27 mouse cellular contexts compared by ENCODE assay signal in the genomic region with DNA sequence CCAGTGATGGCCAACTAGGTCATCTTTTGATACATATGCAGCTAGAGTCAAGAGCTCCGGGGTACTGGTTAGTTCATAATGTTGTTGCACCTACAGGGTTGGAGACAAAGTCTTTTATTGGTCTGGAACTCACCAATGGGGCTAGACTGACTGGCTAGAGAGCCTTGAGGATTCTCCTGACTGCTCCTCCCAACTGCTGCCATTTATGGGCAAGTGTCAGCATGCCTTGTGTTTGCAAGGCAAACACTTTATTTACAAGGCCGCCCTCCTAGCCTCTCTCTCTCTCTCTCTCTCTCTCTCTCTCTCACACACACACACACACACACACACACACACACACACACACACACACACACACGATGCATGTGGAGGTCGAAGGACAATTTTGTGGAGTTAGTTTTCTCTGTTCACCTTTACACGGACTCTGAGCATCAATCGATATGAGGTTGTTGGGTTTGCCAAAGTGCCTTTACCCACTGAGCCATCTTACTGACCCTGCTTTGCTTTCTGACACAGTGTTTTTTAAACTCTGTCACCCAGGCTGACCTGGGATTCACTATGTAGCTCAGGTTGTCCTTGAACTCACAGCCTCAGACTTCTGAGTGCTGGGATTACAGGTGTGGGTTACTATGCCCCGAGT. TPM values are rescaled to one million over a fixed set of nuclear protein-coding genes. Genes with fewer than 3 reads are reported as not detected.
DNase-seq lines count a peak whose midpoint lies in the region; ATAC-seq and TF ChIP-seq lines count a peak whose summit lies in the region.
"Had no signal": no experiment of that assay in that cellular context is flagged by ENCODE, and none has a peak within 500 bp of the region (broad histone marks: within the 10 kb centered on the region; RNA-seq: fewer than 3 reads in every experiment).

No protein-coding gene starts in this region.

- H3K36me3 ChIP-seq in hindbrain, embryonic 14.5 days (replicated peaks; ENCODE audit: control insufficient read depth, insufficient read depth) = no peaks in the 10 kb centered on the region
- no peaks in the 10 kb centered on the region for H3K36me3 ChIP-seq in hindbrain, postnatal 0 days (ENCODE audit: insufficient read depth, low read length)
- no peaks in the 10 kb centered on the region for H3K36me3 ChIP-seq in lung, embryonic 16.5 days (ENCODE audit: control insufficient read depth, insufficient read depth, low read length)
- no peaks in the 10 kb centered on the region for H3K36me3 ChIP-seq in liver, postnatal 0 days (replicated peaks; ENCODE audit: insufficient read depth, low read length)
- H3K36me3 ChIP-seq: embryonic facial prominence, embryonic 10.5 days; embryonic facial prominence, embryonic 15.5 days; forebrain, embryonic 12.5 days; hindbrain, embryonic 15.5 days; kidney, embryonic 15.5 days; limb, embryonic 13.5 days; neural tube, embryonic 12.5 days had no signal

- H3K4me1 ChIP-seq in hindbrain, embryonic 14.5 days (replicated peaks; ENCODE audit: control insufficient read depth, insufficient read depth, low read length) = peaks cover 9% of the 10 kb centered on the region; the same call in 1 of the 2 replicates
- peaks cover 6% of the 10 kb centered on the region; the same call in 1 of the 2 replicates for H3K4me1 ChIP-seq in hindbrain, postnatal 0 days (ENCODE audit: insufficient read depth, low read length)
- peaks cover 30% of the 10 kb centered on the region for H3K4me1 ChIP-seq in lung, embryonic 16.5 days (replicated peaks; ENCODE audit: control insufficient read depth, insufficient read depth, low read length)
- H3K4me1 ChIP-seq in lung, adult 2 months (ENCODE audit: control insufficient read depth, insufficient read depth, low read length) = peaks cover 16% of the 10 kb centered on the region
- H3K4me1 ChIP-seq in liver, postnatal 0 days (ENCODE audit: insufficient read depth) = peaks cover 30% of the 10 kb centered on the region

- TF ChIP-seq POLR2A in lung, adult 2 months (IDR thresholded peaks at IDR 0.05; ENCODE audit: borderline replicate concordance, extremely low read depth, low read depth, low read length) = no peak

- H3K4me2 ChIP-seq in hindbrain, embryonic 14.5 days (replicated peaks) = no peak overlapping the region
- H3K4me2 ChIP-seq in hindbrain, postnatal 0 days (ENCODE audit: low read depth, low read length) = no peak overlapping the region
- no peak overlapping the region for H3K4me2 ChIP-seq in lung, embryonic 16.5 days (ENCODE audit: low read depth, low read length)
- no peak overlapping the region for H3K4me2 ChIP-seq in liver, postnatal 0 days (ENCODE audit: low read depth, low read length)
- H3K4me2 ChIP-seq: embryonic facial prominence, embryonic 15.5 days; forebrain, embryonic 12.5 days; hindbrain, embryonic 15.5 days; kidney, embryonic 15.5 days; limb, embryonic 13.5 days; neural tube, embryonic 12.5 days had no signal

- H3K27ac ChIP-seq in hindbrain, embryonic 14.5 days = 0 out of 2 replicates have a peak overlapping the region, but pooled peaks have one; percentile 14
- no peak overlapping the region for H3K27ac ChIP-seq in hindbrain, postnatal 0 days
- H3K27ac ChIP-seq in lung, embryonic 16.5 days (ENCODE audit: low read length) = peak overlapping the region; percentile 75; the same call in 1 of the 2 replicates
- H3K27ac ChIP-seq in liver, postnatal 0 days (ENCODE audit: low read depth) = peak overlapping the region; percentile 82
- H3K27ac ChIP-seq: embryonic facial prominence, embryonic 15.5 days; forebrain, embryonic 12.5 days; kidney, embryonic 15.5 days; left cerebral cortex, adult 2 months; limb, embryonic 13.5 days; neural tube, embryonic 12.5 days had no signal

- H3K9me3 ChIP-seq in hindbrain, embryonic 14.5 days (ENCODE audit: control insufficient read depth, low read length) = no peaks in the 10 kb centered on the region
- H3K9me3 ChIP-seq in hindbrain, postnatal 0 days (ENCODE audit: low read length) = no peaks in the 10 kb centered on the region
- no peaks in the 10 kb centered on the region for H3K9me3 ChIP-seq in lung, embryonic 16.5 days (ENCODE audit: control insufficient read depth, low read length)
- H3K9me3 ChIP-seq in liver, postnatal 0 days (ENCODE audit: low read length) = no peaks in the 10 kb centered on the region
- H3K9me3 ChIP-seq: embryonic facial prominence, embryonic 10.5 days; embryonic facial prominence, embryonic 15.5 days; forebrain, embryonic 12.5 days; hindbrain, embryonic 15.5 days; kidney, embryonic 15.5 days; limb, embryonic 13.5 days; neural tube, embryonic 12.5 days had no signal

- peak; percentile 68; the same call in 1 of the 2 replicates for TF ChIP-seq EP300 in liver, postnatal 0 days (IDR thresholded peaks at IDR 0.05; ENCODE audit: low read depth)

- TF ChIP-seq CTCF in hindbrain, postnatal 0 days (IDR thresholded peaks at IDR 0.05; ENCODE audit: low read depth) = no peak
- TF ChIP-seq CTCF in lung, adult 2 months (IDR thresholded peaks at IDR 0.05; ENCODE audit: insufficient read depth, low read length) = no peak
- no peak for TF ChIP-seq CTCF in liver, postnatal 0 days (IDR thresholded peaks at IDR 0.05; ENCODE audit: low read depth)

- no peak overlapping the region for H3K9ac ChIP-seq in hindbrain, embryonic 14.5 days
- H3K9ac ChIP-seq in hindbrain, postnatal 0 days (replicated peaks; ENCODE audit: low read length) = no peak overlapping the region
- H3K9ac ChIP-seq in lung, embryonic 16.5 days (ENCODE audit: low read length) = no peak overlapping the region
- H3K9ac ChIP-seq in liver, postnatal 0 days (replicated peaks) = no peak overlapping the region
- H3K9ac ChIP-seq: embryonic facial prominence, embryonic 15.5 days; forebrain, embryonic 12.5 days; forebrain, postnatal 0 days; hindbrain, embryonic 15.5 days; kidney, embryonic 15.5 days; limb, embryonic 13.5 days; neural tube, embryonic 12.5 days had no signal

- H3K27me3 ChIP-seq in hindbrain, embryonic 14.5 days (ENCODE audit: control insufficient read depth, insufficient read depth, low read length) = no peaks in the 10 kb centered on the region
- H3K27me3 ChIP-seq in hindbrain, postnatal 0 days (ENCODE audit: insufficient read depth, low read length) = no peaks in the 10 kb centered on the region
- no peaks in the 10 kb centered on the region for H3K27me3 ChIP-seq in lung, embryonic 16.5 days (ENCODE audit: control insufficient read depth, insufficient read depth, low read depth, low read length)
- H3K27me3 ChIP-seq in liver, postnatal 0 days (ENCODE audit: insufficient read depth, low read length) = no peaks in the 10 kb centered on the region
- H3K27me3 ChIP-seq: embryonic facial prominence, embryonic 15.5 days; hindbrain, embryonic 15.5 days; kidney, embryonic 15.5 days; limb, embryonic 13.5 days; neural tube, embryonic 12.5 days had no signal

- ATAC-seq in hindbrain, embryonic 14.5 days (ENCODE audit: low FRiP score) = no peak
- ATAC-seq in hindbrain, postnatal 0 days = no peak
- ATAC-seq in lung, embryonic 16.5 days (ENCODE audit: low read depth) = no peak
- peak; percentile 78 for ATAC-seq in liver, postnatal 0 days
- ATAC-seq: CD4-positive, CD25-positive, alpha-beta regulatory T cell, adult 4 months; midbrain, embryonic 16.5 days had no signal

- no peak overlapping the region for H3K4me3 ChIP-seq in hindbrain, embryonic 14.5 days (replicated peaks; ENCODE audit: low read length)
- no peak overlapping the region for H3K4me3 ChIP-seq in hindbrain, postnatal 0 days (ENCODE audit: low read length)
- H3K4me3 ChIP-seq in lung, embryonic 16.5 days (ENCODE audit: low read length) = no peak overlapping the region
- H3K4me3 ChIP-seq in lung, adult 2 months (replicated peaks; ENCODE audit: extremely low read depth, low read depth, low read length) = no peak overlapping the region
- no peak overlapping the region for H3K4me3 ChIP-seq in liver, postnatal 0 days (ENCODE audit: low read depth, low read length)
- H3K4me3 ChIP-seq: embryonic facial prominence, embryonic 10.5 days; embryonic facial prominence, embryonic 15.5 days; forebrain, embryonic 12.5 days; hindbrain, embryonic 15.5 days; kidney, embryonic 15.5 days; left cerebral cortex, adult 2 months; limb, embryonic 13.5 days; neural tube, embryonic 12.5 days had no signal

- 83% methylated on average over 7 of the region's 7 CpGs for WGBS in hindbrain, embryonic 14.5 days
- 90% methylated on average over 7 of the region's 7 CpGs for WGBS in hindbrain, postnatal 0 days
- 76% methylated on average over 7 of the region's 7 CpGs for WGBS in lung, embryonic 16.5 days
- WGBS in lung, adult 2 months = 78% methylated on average over 7 of the region's 7 CpGs
- WGBS in liver, postnatal 0 days (ENCODE audit: insufficient replicate concordance) = 74% methylated on average over 7 of the region's 7 CpGs

- DNase-seq in hindbrain, embryonic 14.5 days (ENCODE audit: low spot score) = no peak
- no peak for DNase-seq in hindbrain, postnatal 0 days (ENCODE audit: low spot score)
- DNase-seq in lung, adult 2 months = no peak
- DNase-seq in adipocyte (ENCODE audit: low spot score) = peak; percentile 51
- DNase-seq in liver, postnatal 0 days = peak; percentile 36
- DNase-seq in spleen, adult 18-20 months = no peak
- DNase-seq: cerebellum, adult 2 months; cerebellum, postnatal 25 days; forebrain, postnatal 0 days; kidney, adult 18-20 months; kidney, postnatal 25 days had no signal

RNA-seq across cellular contexts. Expression of gene Spocd1, which starts 13.6 kb away (rescaled TPM):
- not detected in 2 replicates for polyA plus RNA-seq in hindbrain, embryonic 14.5 days (2014; fragmentation: Nextera tagmentation; extraction: Ambion mirVana)
- total RNA-seq in hindbrain, postnatal 0 days (2014; rRNA removed) = 0.37 TPM in 1 of 2 replicates, not detected in the other
- polyA plus RNA-seq in hindbrain, postnatal 0 days (2015; fragmentation: Nextera tagmentation; extraction: Ambion mirVana) = 0.08 TPM in 2 replicates
- polyA plus RNA-seq in lung, embryonic 16.5 days (2015; fragmentation: Nextera tagmentation; extraction: Ambion mirVana) = not detected in 2 replicates
- 0.09 TPM in 1 of 2 replicates, not detected in the other for polyA plus RNA-seq in lung, adult 2 months (2012; rRNA removed)
- not detected in 2 replicates for polyA plus RNA-seq in liver, postnatal 0 days (2015; fragmentation: Nextera tagmentation; extraction: Ambion mirVana)
- total RNA-seq: forebrain, postnatal 0 days; gastrocnemius, adult 8-10 months; gastrocnemius, postnatal 4 days; hematopoietic stem cell, adult 5-6 weeks had no signal
- polyA plus RNA-seq: CD4-positive, CD25-positive, alpha-beta regulatory T cell, adult 4 months; embryonic facial prominence, embryonic 10.5 days; forebrain, embryonic 12.5 days; kidney, embryonic 15.5 days; midbrain, embryonic 16.5 days; neural tube, embryonic 12.5 days; stomach, embryonic 14.5 days; urinary bladder, adult 2 months had no signal

Comparison
In these comparisons a context has a peak if more than half of its experiments do, and no peak if none do; other contexts are left out.
1. DNase-seq: peak in adipocyte (single experiment) and liver, postnatal 0 days (single experiment); none in hindbrain, embryonic 14.5 days (single experiment), hindbrain, postnatal 0 days (single experiment), lung, adult 2 months (single experiment) and spleen, adult 18-20 months (0 of 2).